In genomic region chr2:10372321-10372723, GRCm38 (mm10) we compare ENCODE assay signal across 8 mouse cellular contexts. TPM values are rescaled to one million over a fixed set of nuclear protein-coding genes. Genes with fewer than 3 reads are reported as not detected.
DNase-seq lines count a peak whose midpoint lies in the region; ATAC-seq and TF ChIP-seq lines count a peak whose summit lies in the region.

No protein-coding gene starts in this region.

- no peaks in the 10 kb centered on the region for H3K36me3 ChIP-seq in embryonic facial prominence, embryonic 14.5 days (ENCODE audit: control insufficient read depth, insufficient read depth, low read length)
- no peaks in the 10 kb centered on the region for H3K36me3 ChIP-seq in heart, embryonic 10.5 days
- no peaks in the 10 kb centered on the region for H3K36me3 ChIP-seq in kidney, embryonic 14.5 days (ENCODE audit: control insufficient read depth, insufficient read depth, low read length)
- no peaks in the 10 kb centered on the region for H3K36me3 ChIP-seq in liver, embryonic 13.5 days
- no peaks in the 10 kb centered on the region for H3K36me3 ChIP-seq in stomach, postnatal 0 days (ENCODE audit: control insufficient read depth, insufficient read depth, low read length)

- H3K27me3 ChIP-seq in embryonic facial prominence, embryonic 14.5 days (replicated peaks; ENCODE audit: control insufficient read depth, insufficient read depth, low read length) = peaks cover 80% of the 10 kb centered on the region
- H3K27me3 ChIP-seq in heart, embryonic 10.5 days (ENCODE audit: insufficient read depth, poor library complexity, severe bottlenecking) = peaks cover 70% of the 10 kb centered on the region
- peaks cover 57% of the 10 kb centered on the region for H3K27me3 ChIP-seq in kidney, embryonic 14.5 days (ENCODE audit: control insufficient read depth, insufficient read depth, low read length)
- H3K27me3 ChIP-seq in liver, embryonic 13.5 days = peaks cover 92% of the 10 kb centered on the region
- H3K27me3 ChIP-seq in stomach, postnatal 0 days (ENCODE audit: control insufficient read depth, insufficient read depth, low read length) = peaks cover 20% of the 10 kb centered on the region; the same call in 1 of the 2 replicates

- H3K4me2 ChIP-seq in embryonic facial prominence, embryonic 14.5 days (ENCODE audit: low read depth, low read length) = peak overlapping the region; percentile 91
- H3K4me2 ChIP-seq in kidney, embryonic 14.5 days (replicated peaks; ENCODE audit: low read depth, low read length) = peak overlapping the region; percentile 93
- H3K4me2 ChIP-seq in liver, embryonic 13.5 days = peak overlapping the region; percentile 74
- H3K4me2 ChIP-seq in stomach, postnatal 0 days (replicated peaks; ENCODE audit: low read depth) = peak overlapping the region; percentile 97

- ATAC-seq in embryonic facial prominence, embryonic 14.5 days (ENCODE audit: low read depth) = peak; percentile 80
- ATAC-seq in kidney, embryonic 14.5 days (ENCODE audit: low FRiP score, low TSS enrichment) = peak; percentile 88
- peak; percentile 53 for ATAC-seq in liver, embryonic 13.5 days (ENCODE audit: low read depth)
- ATAC-seq in stomach, postnatal 0 days (ENCODE audit: low FRiP score, low TSS enrichment) = peak; percentile 74

- H3K4me3 ChIP-seq in embryonic facial prominence, embryonic 14.5 days (ENCODE audit: low read depth, low read length) = peak overlapping the region; percentile 64
- peak overlapping the region; percentile 73 for H3K4me3 ChIP-seq in heart, embryonic 10.5 days
- peak overlapping the region; percentile 51 for H3K4me3 ChIP-seq in kidney, embryonic 14.5 days (ENCODE audit: low read length)
- H3K4me3 ChIP-seq in liver, embryonic 13.5 days (replicated peaks) = peak overlapping the region; percentile 59
- peak overlapping the region; percentile 61 for H3K4me3 ChIP-seq in stomach, postnatal 0 days (ENCODE audit: low read depth, low read length)

- no peak overlapping the region for H3K27ac ChIP-seq in embryonic facial prominence, embryonic 14.5 days (replicated peaks; ENCODE audit: low read depth, low read length)
- H3K27ac ChIP-seq in heart, embryonic 10.5 days = peak overlapping the region; percentile 59
- no peak overlapping the region for H3K27ac ChIP-seq in kidney, embryonic 14.5 days (ENCODE audit: low read depth, low read length)
- H3K27ac ChIP-seq in liver, embryonic 13.5 days = no peak overlapping the region
- no peak overlapping the region for H3K27ac ChIP-seq in stomach, postnatal 0 days (replicated peaks)

- TF ChIP-seq EP300 in stomach, postnatal 0 days (optimal IDR thresholded peaks at IDR 0.05) = no peak

- peak overlapping the region; percentile 68 for H3K9ac ChIP-seq in embryonic facial prominence, embryonic 14.5 days (ENCODE audit: low read depth, low read length)
- H3K9ac ChIP-seq in kidney, embryonic 14.5 days (ENCODE audit: low read depth, low read length) = peak overlapping the region; percentile 46; the same call in 1 of the 2 replicates
- H3K9ac ChIP-seq in liver, embryonic 13.5 days = no peak overlapping the region
- H3K9ac ChIP-seq in stomach, postnatal 0 days (ENCODE audit: low read length) = peak overlapping the region; percentile 55

- peak; percentile 48; the same call in 1 of the 2 replicates for TF ChIP-seq CTCF in stomach, postnatal 0 days (IDR thresholded peaks at IDR 0.05; ENCODE audit: low read depth)

- no peaks in the 10 kb centered on the region for H3K9me3 ChIP-seq in embryonic facial prominence, embryonic 14.5 days (ENCODE audit: control insufficient read depth, low read length)
- no peaks in the 10 kb centered on the region for H3K9me3 ChIP-seq in heart, embryonic 10.5 days
- H3K9me3 ChIP-seq in kidney, embryonic 14.5 days (ENCODE audit: control insufficient read depth, low read length) = no peaks in the 10 kb centered on the region
- no peaks in the 10 kb centered on the region for H3K9me3 ChIP-seq in liver, embryonic 13.5 days (replicated peaks)
- H3K9me3 ChIP-seq in stomach, postnatal 0 days (ENCODE audit: control insufficient read depth, low read length) = no peaks in the 10 kb centered on the region

- 1% methylated on average over 18 of the region's 31 CpGs for WGBS in embryonic facial prominence, embryonic 14.5 days
- WGBS in heart, embryonic 10.5 days = 0% methylated on average over 31 of the region's 31 CpGs
- WGBS in kidney, embryonic 14.5 days = 0% methylated on average over 31 of the region's 31 CpGs
- under 1% methylated on average over 30 of the region's 31 CpGs for WGBS in liver, embryonic 13.5 days (ENCODE audit: insufficient replicate concordance)
- under 1% methylated on average over 29 of the region's 31 CpGs for WGBS in stomach, postnatal 0 days

- H3K4me1 ChIP-seq in embryonic facial prominence, embryonic 14.5 days (ENCODE audit: control insufficient read depth, insufficient read depth, low read length) = peaks cover 12% of the 10 kb centered on the region
- H3K4me1 ChIP-seq in heart, embryonic 10.5 days = peaks cover 20% of the 10 kb centered on the region
- peaks cover 14% of the 10 kb centered on the region; the same call in 1 of the 2 replicates for H3K4me1 ChIP-seq in kidney, embryonic 14.5 days (ENCODE audit: control insufficient read depth, insufficient read depth, low read length)
- peaks cover 16% of the 10 kb centered on the region for H3K4me1 ChIP-seq in liver, embryonic 13.5 days (replicated peaks)
- H3K4me1 ChIP-seq in stomach, postnatal 0 days (replicated peaks; ENCODE audit: control insufficient read depth, insufficient read depth) = peaks cover 9% of the 10 kb centered on the region; the same call in 1 of the 2 replicates

- DNase-seq in 3T3-L1 (ENCODE audit: low read depth, low spot score) = peak; percentile 60
- peak; percentile 63 for DNase-seq in adrenal gland, postnatal 25 days
- peak; percentile 87 for DNase-seq in embryonic facial prominence, embryonic 14.5 days (ENCODE audit: low spot score)
- peak; percentile 88 for DNase-seq in heart, embryonic 10.5 days (ENCODE audit: low spot score)
- DNase-seq in liver, embryonic 13.5 days = peak; percentile 17
- peak; percentile 16 to 31 for DNase-seq in natural killer cell, adult 2 months (ENCODE audit: low spot score in 2 of 2)
- DNase-seq in stomach, postnatal 0 days (ENCODE audit: low spot score) = peak; percentile 66

RNA-seq across cellular contexts. Expression of gene Sfmbt2, which starts 2.0 kb away (rescaled TPM):
- total RNA-seq in adrenal gland, postnatal 25 days (2021) = 1.1 and 1.2 TPM in 2 replicates
- polyA plus RNA-seq in embryonic facial prominence, embryonic 14.5 days (2014; fragmentation: Nextera tagmentation; extraction: Ambion mirVana) = 2.4 and 2.5 TPM in 2 replicates
- polyA plus RNA-seq in heart, embryonic 10.5 days (2016; fragmentation: Nextera tagmentation; extraction: Ambion mirVana) = 2.1 and 2.2 TPM in 2 replicates
- 1.9 and 2.3 TPM in 2 replicates for polyA plus RNA-seq in kidney, embryonic 14.5 days (2014; fragmentation: Nextera tagmentation; extraction: Ambion mirVana)
- 0.31 and 0.34 TPM in 2 replicates for polyA plus RNA-seq in liver, embryonic 13.5 days (2015; fragmentation: Nextera tagmentation; extraction: Ambion mirVana)
- 0.63 and 0.65 TPM in 2 replicates for polyA plus RNA-seq in stomach, postnatal 0 days (2015; fragmentation: Nextera tagmentation; extraction: Ambion mirVana)

Comparison
In these comparisons a context has a peak if more than half of its experiments do, and no peak if none do; other contexts are left out.
1. DNase-seq: peak in every context shown above with its lines; median percentile 88 in heart, embryonic 10.5 days; 87 in embryonic facial prominence, embryonic 14.5 days; 66 in stomach, postnatal 0 days; 63 in adrenal gland, postnatal 25 days; 60 in 3T3-L1; 24 in natural killer cell, adult 2 months; 17 in liver, embryonic 13.5 days.